Mouse (Mus musculus): Measurements from ENCODE around the gene Gipc1.

GRCm38 (mm10) chr8:83693609-83694236, 41.2 kb downstream of the Gipc1 start:
- TF ChIP-seq CTCF (IDR thresholded peaks at IDR 0.05) (no peak), EP300 (IDR thresholded peaks at IDR 0.05) (no peak)

Measured in lung, postnatal 0 days (tissue).